In genomic region chr13:75944044-75944820, GRCm38 (mm10) we compare ENCODE assay signal across 8 mouse cellular contexts. TPM values are rescaled to one million over a fixed set of nuclear protein-coding genes. Genes with fewer than 3 reads are reported as not detected.
DNase-seq lines count a peak whose midpoint lies in the region; ATAC-seq and TF ChIP-seq lines count a peak whose summit lies in the region.

No protein-coding gene starts in this region.

- DNase-seq in heart, embryonic 10.5 days (ENCODE audit: low spot score) = no peak
- no peak for DNase-seq in heart, postnatal 25 days (ENCODE audit: low spot score)
- DNase-seq in NIH3T3 (ENCODE audit: low read depth) = peak; percentile 57
- peak; percentile 26 for DNase-seq in heart, postnatal 0 days (ENCODE audit: low spot score)
- peak; percentile 93 for DNase-seq in midbrain, embryonic 11.5 days (ENCODE audit: low spot score, missing footprints)
- no peak for DNase-seq in thymus, postnatal 4 days
- no peak for DNase-seq in cerebellum, postnatal 4 days (ENCODE audit: low spot score in 2 of 2)
- no peak for DNase-seq in adrenal gland, postnatal 10 days

- intact Hi-C loops in heart, postnatal 25 days (cut with DNase I) = no loop called here

- no peaks in the 10 kb centered on the region for H3K27me3 ChIP-seq in heart, embryonic 10.5 days (ENCODE audit: insufficient read depth, poor library complexity, severe bottlenecking)
- H3K27me3 ChIP-seq in heart, postnatal 0 days (ENCODE audit: control insufficient read depth, insufficient read depth, low read length) = no peaks in the 10 kb centered on the region
- H3K27me3 ChIP-seq in midbrain, embryonic 11.5 days (ENCODE audit: control insufficient read depth, insufficient read depth, low read length) = no peaks in the 10 kb centered on the region

- H3K27ac ChIP-seq in heart, embryonic 10.5 days = peak overlapping the region; percentile 99
- H3K27ac ChIP-seq in heart, postnatal 0 days (ENCODE audit: low read depth) = peak overlapping the region; percentile 98
- H3K27ac ChIP-seq in midbrain, embryonic 11.5 days (ENCODE audit: low read depth, low read length) = peak overlapping the region; percentile 99

- no peak for TF ChIP-seq CTCF in heart, postnatal 0 days (IDR thresholded peaks at IDR 0.05; ENCODE audit: low read depth)

- peaks cover 6% of the 10 kb centered on the region for H3K36me3 ChIP-seq in heart, embryonic 10.5 days
- H3K36me3 ChIP-seq in heart, postnatal 0 days (replicated peaks; ENCODE audit: control insufficient read depth, insufficient read depth, low read length) = peaks cover 4% of the 10 kb centered on the region; the same call in 1 of the 2 replicates
- no peaks in the 10 kb centered on the region for H3K36me3 ChIP-seq in midbrain, embryonic 11.5 days (ENCODE audit: control insufficient read depth, insufficient read depth, low read length)

- no peak for TF ChIP-seq EP300 in heart, postnatal 0 days (IDR thresholded peaks at IDR 0.05; ENCODE audit: low read depth)

- peak overlapping the region; percentile 73 for H3K4me2 ChIP-seq in heart, postnatal 0 days (ENCODE audit: low read depth, low read length)
- peak overlapping the region; percentile 54 for H3K4me2 ChIP-seq in midbrain, embryonic 11.5 days

- H3K4me1 ChIP-seq in heart, embryonic 10.5 days = peaks cover 7% of the 10 kb centered on the region
- H3K4me1 ChIP-seq in heart, postnatal 0 days (ENCODE audit: control insufficient read depth, insufficient read depth) = peaks cover 12% of the 10 kb centered on the region
- H3K4me1 ChIP-seq in midbrain, embryonic 11.5 days (ENCODE audit: control insufficient read depth, insufficient read depth, low read length) = peaks cover 11% of the 10 kb centered on the region

- WGBS in heart, embryonic 10.5 days = 3% methylated on average over 7 of the region's 7 CpGs
- WGBS in heart, postnatal 0 days = 1% methylated on average over 7 of the region's 7 CpGs
- 2% methylated on average over 7 of the region's 7 CpGs for WGBS in midbrain, embryonic 11.5 days

- peak overlapping the region; percentile 91 for H3K9ac ChIP-seq in heart, postnatal 0 days (replicated peaks; ENCODE audit: low read depth, low read length)
- H3K9ac ChIP-seq in midbrain, embryonic 11.5 days (ENCODE audit: low read length) = peak overlapping the region; percentile 96

- no peak for ATAC-seq in heart, postnatal 0 days (ENCODE audit: insufficient read depth, low read depth)
- peak; percentile 30; the same call in 1 of the 2 replicates for ATAC-seq in midbrain, embryonic 11.5 days (ENCODE audit: low FRiP score)

- peak overlapping the region; percentile 86 for H3K4me3 ChIP-seq in heart, embryonic 10.5 days
- peak overlapping the region; percentile 81 for H3K4me3 ChIP-seq in heart, postnatal 0 days (ENCODE audit: low read depth, low read length)
- peak overlapping the region; percentile 79 for H3K4me3 ChIP-seq in midbrain, embryonic 11.5 days (ENCODE audit: low read depth, low read length)

- H3K9me3 ChIP-seq in heart, embryonic 10.5 days = no peaks in the 10 kb centered on the region
- no peaks in the 10 kb centered on the region for H3K9me3 ChIP-seq in heart, postnatal 0 days (replicated peaks; ENCODE audit: control insufficient read depth, low read length)
- no peaks in the 10 kb centered on the region for H3K9me3 ChIP-seq in midbrain, embryonic 11.5 days (ENCODE audit: control insufficient read depth, low read length)

RNA-seq across cellular contexts. Expression of gene Rhobtb3, which starts 0.5 kb away (rescaled TPM):
- polyA plus RNA-seq in heart, embryonic 10.5 days (2016; fragmentation: Nextera tagmentation; extraction: Ambion mirVana) = 21.7 and 27.4 TPM in 2 replicates
- 10 to 100 TPM; 14.5 to 16.3 TPM for total RNA-seq in heart, postnatal 25 days (2021)
- total RNA-seq in heart, postnatal 0 days (2014; rRNA removed; ENCODE audit: low replicate concordance) = 27.1 and 29.8 TPM in 2 replicates
- polyA plus RNA-seq in heart, postnatal 0 days (2015; fragmentation: Nextera tagmentation; extraction: Ambion mirVana) = 12.9 and 13.7 TPM in 2 replicates
- 71.1 and 72.3 TPM in 2 replicates for polyA plus RNA-seq in midbrain, embryonic 11.5 days (2014; fragmentation: Nextera tagmentation; extraction: Ambion mirVana)
- total RNA-seq in adrenal gland, postnatal 10 days (2021) = 10 to 100 TPM; 12.3 to 15.9 TPM

RNA-seq across cellular contexts. Expression of gene Spata9, which starts 22.7 kb away (rescaled TPM):
- 0.28 and 0.34 TPM in 2 replicates for polyA plus RNA-seq in heart, embryonic 10.5 days (2016; fragmentation: Nextera tagmentation; extraction: Ambion mirVana)
- not detected for total RNA-seq in heart, postnatal 25 days (2021)
- not detected in 2 replicates for total RNA-seq in heart, postnatal 0 days (2014; rRNA removed; ENCODE audit: low replicate concordance)
- 0.22 and 0.52 TPM in 2 replicates for polyA plus RNA-seq in heart, postnatal 0 days (2015; fragmentation: Nextera tagmentation; extraction: Ambion mirVana)
- polyA plus RNA-seq in midbrain, embryonic 11.5 days (2014; fragmentation: Nextera tagmentation; extraction: Ambion mirVana) = 0.72 and 1.0 TPM in 2 replicates
- total RNA-seq in adrenal gland, postnatal 10 days (2021) = not detected

Comparison
In these comparisons a context has a peak if more than half of its experiments do, and no peak if none do; other contexts are left out.
1. DNase-seq: peak in NIH3T3 (single experiment), heart, postnatal 0 days (single experiment) and midbrain, embryonic 11.5 days (single experiment); none in heart, embryonic 10.5 days (single experiment), heart, postnatal 25 days (single experiment), thymus, postnatal 4 days (single experiment), cerebellum, postnatal 4 days (0 of 2) and adrenal gland, postnatal 10 days (single experiment).
2. Peak in every context shown above with its lines, with median percentiles within 50 percentile points of each other: H3K27ac ChIP-seq and H3K4me3 ChIP-seq.